Mouse (Mus musculus): ENCODE data around the gene Nanos1. TPM values are rescaled to one million over a fixed set of nuclear protein-coding genes. Genes with fewer than 3 reads are reported as not detected.

Gene Nanos1
- polyA plus RNA-seq, 1 experiment from 2014 or later, result 0.78 TPM

GRCm38 (mm10) chr19:60743767-60744547, 11.8 kb upstream of the Nanos1 start:
- 68% methylated on average over 5 of the region's 5 CpGs for WGBS
- ATAC-seq, result no peak; the same call in 1 of the 2 replicates
- Histone ChIP-seq H3K27me3 (replicated peaks; ENCODE audit: control insufficient read depth, insufficient read depth, low read length) (no peaks in the 10 kb centered on the region), H3K4me1 (ENCODE audit: control insufficient read depth, insufficient read depth, low read length) (no peaks in the 10 kb centered on the region), H3K9me3 (ENCODE audit: control insufficient read depth, low read length) (no peaks in the 10 kb centered on the region), H3K4me2 (ENCODE audit: low read depth, low read length) (no peak overlapping the region), H3K9ac (ENCODE audit: low read depth, low read length) (no peak overlapping the region), H3K27ac (ENCODE audit: low read length) (no peak overlapping the region), H3K4me3 (ENCODE audit: low read length) (no peak overlapping the region), H3K36me3 (ENCODE audit: control insufficient read depth, insufficient read depth, low read length) (no peaks in the 10 kb centered on the region)

GRCm38 (mm10) chr19:60747801-60748200, 8.0 kb upstream of the Nanos1 start:
- H3K9ac ChIP-seq (ENCODE audit: low read depth, low read length), result no peak overlapping the region
- no peaks in the 10 kb centered on the region for H3K9me3 ChIP-seq (ENCODE audit: control insufficient read depth, low read length)
- ATAC-seq, result no peak
- no peaks in the 10 kb centered on the region for H3K27me3 ChIP-seq (replicated peaks; ENCODE audit: control insufficient read depth, insufficient read depth, low read length)
- no peaks in the 10 kb centered on the region for H3K36me3 ChIP-seq (ENCODE audit: control insufficient read depth, insufficient read depth, low read length)
- H3K4me1 ChIP-seq (ENCODE audit: control insufficient read depth, insufficient read depth, low read length), result no peaks in the 10 kb centered on the region
- no peak overlapping the region for H3K27ac ChIP-seq (ENCODE audit: low read length)
- H3K4me2 ChIP-seq (ENCODE audit: low read depth, low read length), result no peak overlapping the region
- WGBS, result 55% methylated on average over 1 of the region's 1 CpGs
- no peak overlapping the region for H3K4me3 ChIP-seq (ENCODE audit: low read length)

GRCm38 (mm10) chr19:60756192-60757098, 658 bp downstream of the Nanos1 start:
- H3K4me2 ChIP-seq (ENCODE audit: low read depth, low read length), result peak overlapping the region; percentile 100
- no peaks in the 10 kb centered on the region for H3K9me3 ChIP-seq (ENCODE audit: control insufficient read depth, low read length)
- H3K9ac ChIP-seq (ENCODE audit: low read depth, low read length), result peak overlapping the region; percentile 73
- WGBS, result under 1% methylated on average over 97 of the region's 115 CpGs
- no peak overlapping the region for H3K27ac ChIP-seq (ENCODE audit: low read length)
- H3K27me3 ChIP-seq (replicated peaks; ENCODE audit: control insufficient read depth, insufficient read depth, low read length), result no peaks in the 10 kb centered on the region
- ATAC-seq, result peak; percentile 58
- peak overlapping the region; percentile 76 for H3K4me3 ChIP-seq (ENCODE audit: low read length)
- H3K4me1 ChIP-seq (ENCODE audit: control insufficient read depth, insufficient read depth, low read length), result peaks cover 8% of the 10 kb centered on the region; the same call in 1 of the 2 replicates
- H3K36me3 ChIP-seq (ENCODE audit: control insufficient read depth, insufficient read depth, low read length), result no peaks in the 10 kb centered on the region

- peak overlapping the region; percentile 100 for H3K4me2 ChIP-seq (ENCODE audit: low read depth, low read length)
- peaks cover 8% of the 10 kb centered on the region; the same call in 1 of the 2 replicates for H3K4me1 ChIP-seq (ENCODE audit: control insufficient read depth, insufficient read depth, low read length)
- no peaks in the 10 kb centered on the region for H3K9me3 ChIP-seq (ENCODE audit: control insufficient read depth, low read length)
- peak overlapping the region; percentile 73 for H3K9ac ChIP-seq (ENCODE audit: low read depth, low read length)
- H3K4me3 ChIP-seq (ENCODE audit: low read length), result peak overlapping the region; percentile 76
- H3K27me3 ChIP-seq (replicated peaks; ENCODE audit: control insufficient read depth, insufficient read depth, low read length), result no peaks in the 10 kb centered on the region
- ATAC-seq, result no peak
- no peaks in the 10 kb centered on the region for H3K36me3 ChIP-seq (ENCODE audit: control insufficient read depth, insufficient read depth, low read length)
- no peak overlapping the region for H3K27ac ChIP-seq (ENCODE audit: low read length)
- WGBS, result 5% methylated on average over 25 of the region's 25 CpGs
Measured at GRCm38 (mm10) chr19:60757099-60757785, 1.5 kb downstream of the Nanos1 start.

- Histone ChIP-seq H3K4me1 (ENCODE audit: control insufficient read depth, insufficient read depth, low read length) (peaks cover 8% of the 10 kb centered on the region; the same call in 1 of the 2 replicates), H3K9me3 (ENCODE audit: control insufficient read depth, low read length) (no peaks in the 10 kb centered on the region), H3K4me3 (ENCODE audit: low read length) (no peak overlapping the region), H3K4me2 (ENCODE audit: low read depth, low read length) (no peak overlapping the region), H3K27me3 (replicated peaks; ENCODE audit: control insufficient read depth, insufficient read depth, low read length) (no peaks in the 10 kb centered on the region), H3K27ac (ENCODE audit: low read length) (no peak overlapping the region), H3K9ac (ENCODE audit: low read depth, low read length) (no peak overlapping the region), H3K36me3 (ENCODE audit: control insufficient read depth, insufficient read depth, low read length) (peaks cover 5% of the 10 kb centered on the region; the same call in 1 of the 2 replicates)
- 80% methylated on average over 4 of the region's 4 CpGs for WGBS
- no peak for ATAC-seq
Measured at GRCm38 (mm10) chr19:60758896-60759835, 3.4 kb downstream of the Nanos1 start.

- no peaks in the 10 kb centered on the region for H3K27me3 ChIP-seq (replicated peaks; ENCODE audit: control insufficient read depth, insufficient read depth, low read length)
- peaks cover 23% of the 10 kb centered on the region for H3K36me3 ChIP-seq (ENCODE audit: control insufficient read depth, insufficient read depth, low read length)
- H3K27ac ChIP-seq (ENCODE audit: low read length), result no peak overlapping the region
- no peak overlapping the region for H3K4me2 ChIP-seq (ENCODE audit: low read depth, low read length)
- no peak overlapping the region for H3K4me3 ChIP-seq (ENCODE audit: low read length)
- H3K9ac ChIP-seq (ENCODE audit: low read depth, low read length), result no peak overlapping the region
- ATAC-seq, result no peak
- no peaks in the 10 kb centered on the region for H3K4me1 ChIP-seq (ENCODE audit: control insufficient read depth, insufficient read depth, low read length)
- 89% methylated on average over 6 of the region's 6 CpGs for WGBS
- H3K9me3 ChIP-seq (ENCODE audit: control insufficient read depth, low read length), result no peaks in the 10 kb centered on the region
Measured at GRCm38 (mm10) chr19:60773366-60773765, 17.6 kb downstream of the Nanos1 start.

GRCm38 (mm10) chr19:60782034-60782433, 26.2 kb downstream of the Nanos1 start:
- no peak overlapping the region for H3K4me3 ChIP-seq (ENCODE audit: low read length)
- no peak overlapping the region for H3K9ac ChIP-seq (ENCODE audit: low read depth, low read length)
- H3K27ac ChIP-seq (ENCODE audit: low read length), result no peak overlapping the region
- H3K27me3 ChIP-seq (replicated peaks; ENCODE audit: control insufficient read depth, insufficient read depth, low read length), result no peaks in the 10 kb centered on the region
- ATAC-seq, result no peak
- no peak overlapping the region for H3K4me2 ChIP-seq (ENCODE audit: low read depth, low read length)
- H3K36me3 ChIP-seq (ENCODE audit: control insufficient read depth, insufficient read depth, low read length), result peaks cover 4% of the 10 kb centered on the region; the same call in 1 of the 2 replicates
- no peaks in the 10 kb centered on the region for H3K4me1 ChIP-seq (ENCODE audit: control insufficient read depth, insufficient read depth, low read length)
- 80% methylated on average over 3 of the region's 3 CpGs for WGBS
- no peaks in the 10 kb centered on the region for H3K9me3 ChIP-seq (ENCODE audit: control insufficient read depth, low read length)

- Histone ChIP-seq H3K4me3 (ENCODE audit: low read length) (no peak overlapping the region), H3K36me3 (ENCODE audit: control insufficient read depth, insufficient read depth, low read length) (no peaks in the 10 kb centered on the region), H3K27ac (ENCODE audit: low read length) (no peak overlapping the region), H3K9ac (ENCODE audit: low read depth, low read length) (no peak overlapping the region), H3K9me3 (ENCODE audit: control insufficient read depth, low read length) (no peaks in the 10 kb centered on the region), H3K4me2 (ENCODE audit: low read depth, low read length) (no peak overlapping the region), H3K27me3 (replicated peaks; ENCODE audit: control insufficient read depth, insufficient read depth, low read length) (no peaks in the 10 kb centered on the region), H3K4me1 (ENCODE audit: control insufficient read depth, insufficient read depth, low read length) (peaks cover 3% of the 10 kb centered on the region; the same call in 1 of the 2 replicates)
- no peak for ATAC-seq
- 50% methylated on average over 1 of the region's 1 CpGs for WGBS
Measured at GRCm38 (mm10) chr19:60784712-60785111, 28.9 kb downstream of the Nanos1 start.

All from intestine, embryonic 16.5 days (tissue).